Mouse (Mus musculus): ENCODE measurements around the gene Eaf2. TPM values are rescaled to one million over a fixed set of nuclear protein-coding genes. Genes with fewer than 3 reads are reported as not detected.

Gene Eaf2
- polyA plus RNA-seq, 1 experiment from 2014 or later: 0.36 TPM

Small RNA genes within 50 kb of the gene (microRNA-seq; reads per million reads assigned to microRNA genes)
- gene Gm22617: not detected

Other genes with a start within 250 kb of the Eaf2 start
- gene Cd86, start 208.9 kb downstream of the Eaf2 start, polyA plus RNA-seq (2015; fragmentation: Nextera tagmentation; extraction: Ambion mirVana): 1.7 and 2.1 TPM in 2 replicates
- 0.09 and 0.18 TPM in 2 replicates for gene Ildr1, start 181.0 kb downstream of the Eaf2 start, polyA plus RNA-seq (2015; fragmentation: Nextera tagmentation; extraction: Ambion mirVana)
- gene Slc15a2, start 90.0 kb downstream of the Eaf2 start, polyA plus RNA-seq (2015; fragmentation: Nextera tagmentation; extraction: Ambion mirVana): 10.7 and 11.8 TPM in 2 replicates
- 68.8 and 69.8 TPM in 2 replicates for gene Iqcb1, start 46.6 kb downstream of the Eaf2 start, polyA plus RNA-seq (2015; fragmentation: Nextera tagmentation; extraction: Ambion mirVana)
- gene Golgb1, start 137 bp upstream of the Eaf2 start, polyA plus RNA-seq (2015; fragmentation: Nextera tagmentation; extraction: Ambion mirVana): 93.7 and 95.3 TPM in 2 replicates
- gene Hcls1, start 60.0 kb upstream of the Eaf2 start, polyA plus RNA-seq (2015; fragmentation: Nextera tagmentation; extraction: Ambion mirVana): 2.2 and 2.6 TPM in 2 replicates
- not detected in 2 replicates for gene Fbxo40, start 115.5 kb upstream of the Eaf2 start, polyA plus RNA-seq (2015; fragmentation: Nextera tagmentation; extraction: Ambion mirVana)
- 3.1 and 3.3 TPM in 2 replicates for gene Polq, start 136.8 kb upstream of the Eaf2 start, polyA plus RNA-seq (2015; fragmentation: Nextera tagmentation; extraction: Ambion mirVana)

Data from hindbrain, embryonic 13.5 days (tissue).